Mouse (Mus musculus) brain, embryonic 14.5 days (tissue): ENCODE results near the gene Gm42878.

Experiments used
- CTCF ChIP-seq: fragments of 200-500 bp; IDR thresholded peaks from 2 replicates; pipeline ENCODE4 v1.5.1; 2012; ENCODE audit warnings: inconsistent platforms, mild to moderate bottlenecking, moderate library complexity, borderline replicate concordance; ENCODE audit not compliant: insufficient read depth, insufficient read length; ENCODE audit errors: extremely low read depth
- POLR2A ChIP-seq: fragments of 200-500 bp; IDR thresholded peaks from 2 replicates; pipeline ENCODE4 v1.6.1; 2012; ENCODE audit warnings: mild to moderate bottlenecking, inconsistent platforms, borderline replicate concordance; ENCODE audit not compliant: poor library complexity, insufficient read depth, insufficient read length, severe bottlenecking; ENCODE audit errors: extremely low read depth

DNA sequence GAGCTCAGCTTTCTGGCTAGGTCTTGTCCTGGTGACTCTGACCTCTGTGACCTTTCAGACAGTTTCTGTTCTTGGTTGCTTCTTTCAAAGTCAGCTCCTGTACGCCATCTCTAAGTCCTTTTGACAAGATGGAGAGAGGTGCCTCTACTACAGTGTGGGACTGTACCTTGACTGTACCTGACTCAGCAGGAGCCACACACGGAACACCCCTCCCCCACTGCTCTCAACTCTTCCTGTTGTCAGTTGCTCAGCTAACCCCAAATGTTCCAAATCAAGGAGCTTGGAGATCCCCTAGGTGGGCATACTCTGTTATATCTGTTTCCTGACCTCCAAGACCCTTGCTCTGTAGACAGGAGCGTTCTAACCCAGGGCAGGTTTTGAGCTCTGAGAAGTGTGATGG, 42.1 kb downstream of the Gm42878 start, which contains the start of gene Adam1b:
- TF ChIP-seq POLR2A: no peak
- no peak for TF ChIP-seq CTCF
